Mouse (Mus musculus) bone marrow, adult 2 months (tissue): ENCODE data around the gene Map2k5.

ENCODE experiments used
- CTCF ChIP-seq: fragments of 200-500 bp; IDR thresholded peaks from 2 replicates; pipeline ENCODE4 v1.5.1; 2011; ENCODE audit warnings: low read length, control low read depth; ENCODE audit not compliant: control insufficient read depth, insufficient read depth
- POLR2A ChIP-seq: fragments of 200-500 bp; IDR thresholded peaks from 2 replicates; pipeline ENCODE4 v1.6.1; 2011; ENCODE audit warnings: low read depth, mild to moderate bottlenecking, control low read depth, low read length, borderline replicate concordance; ENCODE audit not compliant: control insufficient read depth

GRCm38 (mm10) chr9:63145249-63146125 is 232.2 kb downstream of the Map2k5 start:
- no peak for TF ChIP-seq CTCF
- no peak for TF ChIP-seq POLR2A
